Mouse (Mus musculus) layer of hippocampus, adult 2 months (tissue): ENCODE measurements at regions not wholly inside any gene's neighbourhood (a gene's known extent, or its start where the extent isn't known, plus 50 kb on each side); places are given as distances from the start of the nearest gene placed in this dataset.

ENCODE experiments used
- DNase-seq, 2 experiments: peaks; one replicate each; pipeline ENCODE4 v3.0.0; 2022; ENCODE audit warnings: low spot score in 2 of 2
- H3K27ac ChIP-seq: fragments of 200-600 bp; 2 replicates; pipeline ENCODE4 v1.8.1; 2022
- H3K4me3 ChIP-seq: fragments of 200-600 bp; 2 replicates; pipeline ENCODE4 v1.8.1; 2022; ENCODE audit warnings: mild to moderate bottlenecking
- CTCF ChIP-seq: fragments of 200-600 bp; conservative IDR thresholded peaks from 2 replicates; pipeline ENCODE4 v1.8.1; 2022; ENCODE audit warnings: antibody characterized with exemption, mild to moderate bottlenecking, moderate library complexity

DNA sequence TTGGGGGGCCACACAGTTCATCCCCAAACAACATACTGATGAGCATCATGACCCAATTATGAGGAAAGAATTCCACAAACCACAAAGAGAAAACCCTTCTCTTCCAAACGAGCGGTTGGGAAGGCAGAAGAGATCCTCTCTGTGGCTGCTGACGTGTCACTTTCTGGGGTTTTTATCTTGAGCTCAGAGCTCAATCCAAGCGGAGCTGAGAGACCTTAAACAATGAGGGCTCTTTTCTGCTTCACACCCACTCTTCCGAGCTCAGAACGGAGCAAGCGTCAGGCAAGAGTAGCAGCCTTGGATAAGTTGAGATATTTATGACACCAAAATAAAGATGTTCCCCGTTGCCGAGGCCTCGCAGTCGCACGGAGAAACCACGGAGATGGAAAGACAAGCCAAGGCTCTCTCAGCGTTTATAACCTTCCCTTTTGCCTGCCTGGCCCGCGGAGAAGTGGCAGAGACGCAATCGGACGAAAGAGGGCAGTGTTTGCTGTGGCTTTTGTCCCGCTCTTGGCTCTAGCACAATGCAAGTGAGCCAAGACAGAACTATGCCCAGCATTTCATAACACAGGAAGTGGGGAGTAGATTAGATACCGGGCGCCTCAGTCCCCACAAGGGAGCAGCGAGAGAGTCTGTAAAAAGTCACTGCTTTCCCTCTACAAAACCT, 100.7 kb downstream of the Chic2 start:
- peak overlapping the region; percentile 49 for H3K27ac ChIP-seq
- peak; percentile 79 to 82 for DNase-seq
- H3K4me3 ChIP-seq, result peak overlapping the region; percentile 31
- peak; percentile 91 for TF ChIP-seq CTCF

DNA sequence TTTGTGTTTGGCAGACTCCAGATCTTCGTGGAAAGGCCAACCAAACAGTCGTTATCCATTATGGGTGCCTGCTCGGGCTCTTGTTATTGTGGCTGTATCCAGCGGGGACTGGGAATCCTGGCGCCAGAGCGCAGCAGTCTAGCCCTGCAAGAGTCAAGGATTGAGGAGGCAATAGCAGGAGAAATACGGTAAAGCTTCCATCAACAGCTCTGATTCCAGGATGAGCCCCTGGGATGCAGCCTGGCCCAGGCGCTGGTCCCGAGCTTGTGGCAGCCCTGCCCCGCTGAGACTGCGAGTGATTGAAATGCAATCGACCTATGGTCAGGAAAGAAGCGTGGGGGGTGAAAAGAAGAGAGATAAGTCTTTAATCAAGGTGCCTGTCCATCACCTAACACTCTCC, 103.1 kb downstream of the Chic2 start:
- no peak for DNase-seq
- Histone ChIP-seq H3K27ac (no peak overlapping the region), H3K4me3 (no peak overlapping the region)
- no peak for TF ChIP-seq CTCF

DNA sequence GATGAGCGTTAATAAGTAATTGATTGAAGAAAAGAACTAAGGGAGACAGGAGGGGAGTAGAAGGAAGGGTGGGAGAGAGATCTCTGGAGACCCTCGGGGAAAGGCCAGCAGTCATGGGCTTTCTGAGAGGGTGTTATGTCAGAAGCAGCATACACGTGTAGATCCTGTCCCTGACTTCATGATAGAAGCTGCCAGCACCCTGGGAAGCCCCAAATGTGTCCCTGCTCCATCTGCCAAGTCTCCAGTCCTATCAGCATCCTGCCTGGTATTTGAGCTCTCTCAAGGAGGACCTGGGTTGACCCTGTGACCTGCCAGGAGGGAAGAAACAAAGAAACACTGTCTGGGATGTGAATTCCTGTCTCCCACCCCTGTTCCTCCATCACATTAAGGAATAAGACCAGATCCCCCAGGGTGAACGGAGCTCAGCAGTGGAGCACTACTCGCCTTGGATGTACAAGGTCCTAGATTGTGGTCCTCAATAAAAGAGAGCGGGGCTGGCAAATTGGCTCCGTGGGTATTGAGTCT, 107.1 kb downstream of the Chic2 start:
- TF ChIP-seq CTCF, result no peak
- no peak for DNase-seq
- no peak overlapping the region for H3K4me3 ChIP-seq
- H3K27ac ChIP-seq, result no peak overlapping the region

DNA sequence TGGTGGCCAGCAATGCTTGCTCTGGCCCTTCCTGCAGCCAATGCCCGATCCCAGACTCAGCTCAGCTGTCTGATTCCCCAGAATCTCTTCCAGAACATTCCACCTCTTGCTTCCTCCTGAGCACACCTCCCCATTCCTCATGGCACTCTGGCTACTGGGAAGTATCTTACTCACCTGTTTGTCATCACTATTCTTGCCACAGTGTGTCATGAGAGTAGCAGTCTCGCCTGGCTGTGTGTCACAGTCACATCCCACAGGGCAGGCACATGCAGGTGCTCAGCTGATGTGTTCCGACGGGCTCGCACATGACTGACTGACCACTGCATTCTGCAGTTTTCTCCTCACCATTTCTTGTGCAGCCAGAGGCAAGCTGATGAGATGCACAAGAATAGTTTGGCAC, 108.5 kb downstream of the Chic2 start:
- TF ChIP-seq CTCF, result no peak
- Histone ChIP-seq H3K4me3 (no peak overlapping the region), H3K27ac (no peak overlapping the region)
- DNase-seq, result no peak

DNA sequence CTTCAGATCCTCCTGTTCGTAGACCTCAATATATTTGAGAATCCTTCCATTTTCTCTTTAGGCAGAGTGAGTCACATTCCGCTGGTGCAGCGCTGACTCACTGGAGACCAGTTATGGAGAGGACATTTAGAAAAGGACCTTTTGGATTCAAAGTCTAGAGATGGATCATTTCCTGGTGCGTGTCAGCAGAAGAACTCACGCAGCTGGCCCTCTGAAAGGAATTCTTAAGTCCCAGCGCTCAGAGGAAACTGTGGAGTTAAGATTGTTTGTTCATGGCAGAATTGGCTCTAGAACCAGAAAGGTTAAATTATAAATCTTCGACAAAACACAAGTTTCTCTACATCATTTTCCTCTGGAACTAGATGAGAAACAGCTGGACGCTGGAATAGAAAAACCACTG, 108.9 kb downstream of the Chic2 start:
- TF ChIP-seq CTCF, result no peak
- Histone ChIP-seq H3K27ac (no peak overlapping the region), H3K4me3 (no peak overlapping the region)
- DNase-seq, result no peak

GRCm38 (mm10) chr5:74933276-74933675, 111.3 kb downstream of the Chic2 start:
- H3K27ac ChIP-seq, result no peak overlapping the region
- no peak for DNase-seq
- no peak overlapping the region for H3K4me3 ChIP-seq
- TF ChIP-seq CTCF, result no peak

DNA sequence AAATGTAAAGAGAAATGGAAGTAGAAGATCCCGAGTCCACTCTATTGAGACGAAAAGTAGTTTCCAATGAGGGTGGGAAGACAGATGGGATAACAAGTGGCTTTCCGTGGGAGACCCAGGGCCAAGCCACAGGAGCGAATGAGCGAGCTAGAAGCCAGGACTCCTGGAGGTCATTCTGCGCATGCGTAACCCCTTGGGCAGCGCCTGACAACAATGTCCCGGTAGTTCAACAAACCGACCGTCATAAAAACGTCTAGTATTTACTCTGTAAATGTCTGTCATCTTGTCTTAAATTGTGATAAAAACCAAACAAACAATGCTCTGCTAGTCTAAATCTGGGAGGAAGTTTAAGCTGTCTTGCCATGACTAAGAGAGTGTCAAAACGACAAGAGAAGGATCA, 112.4 kb downstream of the Chic2 start:
- DNase-seq, result no peak
- TF ChIP-seq CTCF, result no peak
- Histone ChIP-seq H3K4me3 (no peak overlapping the region), H3K27ac (no peak overlapping the region)

DNA sequence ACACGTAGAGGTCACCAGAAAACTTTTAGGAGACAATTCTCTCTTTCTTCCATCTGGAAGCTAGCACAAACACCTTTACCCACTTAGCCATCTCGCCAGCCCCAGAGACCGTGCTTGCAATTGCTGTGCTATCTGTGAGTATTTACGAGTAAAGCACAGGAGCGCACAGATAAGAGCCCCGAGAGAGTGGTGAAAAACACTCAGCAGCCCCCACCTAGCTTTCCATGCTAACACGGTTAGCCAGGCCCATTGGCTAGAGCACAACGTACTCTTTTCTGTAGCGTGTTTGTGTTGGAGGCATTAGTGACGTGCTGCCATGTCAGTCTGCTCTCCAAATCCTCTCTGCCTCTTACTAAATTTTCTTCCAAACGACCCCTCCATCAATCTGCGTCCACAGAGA, 112.8 kb downstream of the Chic2 start:
- Histone ChIP-seq H3K4me3 (no peak overlapping the region), H3K27ac (no peak overlapping the region)
- DNase-seq, result no peak
- no peak for TF ChIP-seq CTCF

GRCm38 (mm10) chr5:74927543-74927942, 117.0 kb downstream of the Chic2 start:
- DNase-seq, result no peak
- TF ChIP-seq CTCF, result no peak
- Histone ChIP-seq H3K27ac (no peak overlapping the region), H3K4me3 (no peak overlapping the region)

GRCm38 (mm10) chr5:74925769-74926168, 118.8 kb downstream of the Chic2 start:
- Histone ChIP-seq H3K4me3 (no peak overlapping the region), H3K27ac (no peak overlapping the region)
- no peak for TF ChIP-seq CTCF
- no peak for DNase-seq

DNA sequence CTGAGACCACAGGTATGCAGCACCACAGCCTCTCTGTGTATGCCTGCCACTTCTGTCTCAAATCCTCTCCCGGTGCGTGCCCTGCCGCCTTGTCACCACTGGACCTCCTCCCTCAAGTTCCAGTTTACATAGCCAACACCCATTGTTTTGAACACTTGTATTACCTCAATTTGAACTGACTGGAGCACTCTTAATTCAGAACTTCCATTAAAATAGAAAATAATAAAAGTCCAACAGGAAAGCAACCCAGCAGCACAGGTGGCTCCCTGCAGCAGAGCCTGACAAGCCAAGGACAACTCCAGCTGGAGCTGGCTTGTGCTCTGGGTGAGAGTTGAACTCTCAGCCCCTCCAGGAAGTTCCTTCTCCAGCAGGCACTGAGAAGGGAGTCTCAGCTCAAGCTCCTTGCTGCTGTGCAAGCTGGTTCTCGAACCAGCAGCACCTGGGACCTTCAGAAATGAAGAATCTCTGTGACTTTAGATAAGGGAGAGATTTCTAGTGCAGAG, 120.5 kb downstream of the Chic2 start:
- no peak for DNase-seq
- Histone ChIP-seq H3K4me3 (no peak overlapping the region), H3K27ac (no peak overlapping the region)
- TF ChIP-seq CTCF, result no peak

DNA sequence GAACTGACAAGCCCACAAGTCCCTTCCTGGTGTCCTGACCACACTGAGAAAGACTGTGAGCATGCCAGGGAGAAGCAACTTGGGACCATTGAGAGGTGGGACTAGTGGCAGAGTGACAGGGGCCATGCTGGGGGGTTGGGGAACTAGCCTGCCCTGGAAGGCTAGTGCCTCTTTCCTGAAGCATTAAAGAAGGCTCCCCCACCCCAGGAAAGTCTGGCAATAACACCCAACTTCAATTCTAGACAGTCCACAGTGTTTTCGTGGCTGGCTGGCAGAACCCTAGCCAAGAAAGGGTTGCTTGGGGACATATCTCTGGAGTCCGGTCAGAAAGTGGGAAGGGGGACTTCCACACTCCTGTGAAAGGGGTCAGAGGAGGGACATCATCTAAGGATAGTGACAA, 121.2 kb downstream of the Chic2 start:
- Histone ChIP-seq H3K27ac (no peak overlapping the region), H3K4me3 (no peak overlapping the region)
- no peak for DNase-seq
- TF ChIP-seq CTCF, result no peak

GRCm38 (mm10) chr5:74922881-74923280, 121.7 kb downstream of the Chic2 start:
- no peak for TF ChIP-seq CTCF
- H3K27ac ChIP-seq, result no peak overlapping the region
- no peak for DNase-seq
- H3K4me3 ChIP-seq, result no peak overlapping the region

GRCm38 (mm10) chr5:74920939-74921338, 123.6 kb downstream of the Chic2 start:
- no peak for TF ChIP-seq CTCF
- DNase-seq, result no peak
- H3K4me3 ChIP-seq, result no peak overlapping the region
- no peak overlapping the region for H3K27ac ChIP-seq
